Mouse (Mus musculus) liver, embryonic 11.5 days (tissue): ENCODE measurements around the gene Apod. TPM values are rescaled to one million over a fixed set of nuclear protein-coding genes. Genes with fewer than 3 reads are reported as not detected.
"Not testable (repeated sequence)": the region's sequence is repeated elsewhere in the genome, so short reads cannot be mapped to it uniquely, and the experiment has no call there.

Source experiments
- ATAC-seq: fragments of 200-750 bp; cut with Nextera tagmentation; replicated peaks from 2 replicates; pipeline ENCODE4 v1.8.0; 2017; ENCODE audit warnings: moderate number of reproducible peaks, mild to moderate bottlenecking, moderate TSS enrichment, moderate library complexity; ENCODE audit not compliant: low FRiP score
- DNase-seq: peaks from one replicate; pipeline ENCODE4 v3.0.0-alpha.2; 2017; ENCODE audit warnings: low spot score
- H3K27ac ChIP-seq: fragments of 300-500 bp; sonication (generic); 2 replicates; pipeline ENCODE4 v1.5.1; 2014; ENCODE audit warnings: mild to moderate bottlenecking, low read depth, low read length, control low read depth
- H3K27me3 ChIP-seq: fragments of 300-500 bp; sonication (generic); replicated peaks from 2 replicates; pipeline ENCODE4 v1.6.1; 2014; ENCODE audit warnings: low read length, mixed read lengths; ENCODE audit not compliant: control insufficient read depth, insufficient read depth
- H3K36me3 ChIP-seq: fragments of 300-500 bp; sonication (generic); 2 replicates; pipeline ENCODE4 v1.6.1; 2014; ENCODE audit warnings: mild to moderate bottlenecking, low read length, moderate library complexity, mixed read lengths; ENCODE audit not compliant: control insufficient read depth, insufficient read depth
- H3K4me1 ChIP-seq: fragments of 300-500 bp; sonication (generic); replicated peaks from 2 replicates; pipeline ENCODE4 v1.6.1; 2014; ENCODE audit warnings: low read length, mixed read lengths; ENCODE audit not compliant: control insufficient read depth, insufficient read depth
- H3K4me2 ChIP-seq: fragments of 300-500 bp; sonication (generic); 2 replicates; pipeline ENCODE4 v1.6.1; 2014; ENCODE audit warnings: mild to moderate bottlenecking, control low read depth, moderate library complexity
- H3K4me3 ChIP-seq: fragments of 300-500 bp; sonication (generic); 2 replicates; pipeline ENCODE4 v1.5.1; 2014; ENCODE audit warnings: low read depth, low read length, control low read depth
- H3K9ac ChIP-seq: fragments of 300-500 bp; sonication (generic); 2 replicates; pipeline ENCODE4 v1.6.1; 2014; ENCODE audit warnings: low read depth, low read length, control low read depth
- H3K9me3 ChIP-seq: fragments of 300-500 bp; sonication (generic); 2 replicates; pipeline ENCODE4 v1.6.1; 2016; ENCODE audit warnings: low read length, inconsistent platforms, mixed read lengths; ENCODE audit not compliant: control insufficient read depth
- WGBS: fragments of 180-500 bp; shearing (Covaris S2); extraction: QIAGEN DNeasy Blood & Tissue Kit; methylation state at CpG from one replicate; pipeline ENCODE4 v1.1.7; 2014; 5-methylcytosine and 5-hydroxymethylcytosine counted together
- polyA plus RNA-seq: library from polyadenylated mRNA; unstranded; fragments of >200 nt; fragmentation: Nextera tagmentation; extraction: Ambion mirVana; gene quantifications from 2 replicates; pipeline ENCODE4 v1.2.1, GENCODE M21; 2014

Apod gene
- polyA plus RNA-seq, 1 experiment from 2014 or later: not detected

GRCm38 (mm10) chr16:31327891-31328290 is 13.3 kb upstream of the Apod start:
- no peak for ATAC-seq
- H3K4me1 ChIP-seq: no peaks in the 10 kb centered on the region
- H3K27me3 ChIP-seq: no peaks in the 10 kb centered on the region
- H3K36me3 ChIP-seq: no peaks in the 10 kb centered on the region
- H3K27ac ChIP-seq: no peak overlapping the region
- WGBS: 87% methylated on average over 2 of the region's 2 CpGs
- H3K9ac ChIP-seq: no peak overlapping the region
- H3K4me3 ChIP-seq: no peak overlapping the region
- H3K4me2 ChIP-seq: no peak overlapping the region
- no peaks in the 10 kb centered on the region for H3K9me3 ChIP-seq
- no peak for DNase-seq

GRCm38 (mm10) chr16:31327430-31327829 is 12.8 kb upstream of the Apod start:
- DNase-seq (no peak), ATAC-seq (no peak)
- Histone ChIP-seq H3K36me3 (no peaks in the 10 kb centered on the region), H3K4me3 (no peak overlapping the region), H3K9ac (no peak overlapping the region), H3K27ac (no peak overlapping the region), H3K4me2 (no peak overlapping the region), H3K9me3 (no peaks in the 10 kb centered on the region), H3K27me3 (no peaks in the 10 kb centered on the region), H3K4me1 (no peaks in the 10 kb centered on the region)
- WGBS: 68% methylated on average over 8 of the region's 8 CpGs

- Histone ChIP-seq H3K27ac (no peak overlapping the region), H3K4me3 (no peak overlapping the region), H3K4me2 (no peak overlapping the region), H3K4me1 (no peaks in the 10 kb centered on the region), H3K27me3 (no peaks in the 10 kb centered on the region), H3K9me3 (no peaks in the 10 kb centered on the region), H3K9ac (no peak overlapping the region), H3K36me3 (no peaks in the 10 kb centered on the region)
- no peak for ATAC-seq
- no peak for DNase-seq
- WGBS: 60% methylated on average over 8 of the region's 8 CpGs
These were observed 12.1 kb upstream of the Apod start for GRCm38 (mm10) chr16:31326679-31327078.

GRCm38 (mm10) chr16:31325966-31326365 is 11.4 kb upstream of the Apod start:
- Histone ChIP-seq H3K27ac (no peak overlapping the region), H3K4me2 (no peak overlapping the region), H3K4me3 (no peak overlapping the region), H3K27me3 (no peaks in the 10 kb centered on the region), H3K9ac (no peak overlapping the region), H3K36me3 (no peaks in the 10 kb centered on the region), H3K9me3 (no peaks in the 10 kb centered on the region), H3K4me1 (no peaks in the 10 kb centered on the region)
- 78% methylated on average over 5 of the region's 5 CpGs for WGBS
- ATAC-seq (no peak), DNase-seq (no peak)

GRCm38 (mm10) chr16:31325120-31325519 is 10.5 kb upstream of the Apod start:
- 94% methylated on average over 14 of the region's 14 CpGs for WGBS
- Histone ChIP-seq H3K4me3 (no peak overlapping the region), H3K27me3 (no peaks in the 10 kb centered on the region), H3K27ac (no peak overlapping the region), H3K36me3 (no peaks in the 10 kb centered on the region), H3K4me2 (no peak overlapping the region), H3K4me1 (no peaks in the 10 kb centered on the region), H3K9ac (no peak overlapping the region), H3K9me3 (no peaks in the 10 kb centered on the region)
- ATAC-seq (no peak), DNase-seq (no peak)

- DNase-seq: no peak
- no peak overlapping the region for H3K27ac ChIP-seq
- no peak overlapping the region for H3K4me2 ChIP-seq
- no peaks in the 10 kb centered on the region for H3K36me3 ChIP-seq
- H3K4me3 ChIP-seq: no peak overlapping the region
- 76% methylated on average over 4 of the region's 4 CpGs for WGBS
- H3K9me3 ChIP-seq: no peaks in the 10 kb centered on the region
- no peaks in the 10 kb centered on the region for H3K27me3 ChIP-seq
- no peak overlapping the region for H3K9ac ChIP-seq
- no peaks in the 10 kb centered on the region for H3K4me1 ChIP-seq
- ATAC-seq: no peak
These were observed 6.9 kb upstream of the Apod start for GRCm38 (mm10) chr16:31321501-31321900.

GRCm38 (mm10) chr16:31320954-31321353 is 6.3 kb upstream of the Apod start:
- Histone ChIP-seq H3K36me3 (no peaks in the 10 kb centered on the region), H3K27me3 (no peaks in the 10 kb centered on the region), H3K4me3 (no peak overlapping the region), H3K9me3 (no peaks in the 10 kb centered on the region), H3K9ac (no peak overlapping the region), H3K27ac (no peak overlapping the region), H3K4me2 (no peak overlapping the region), H3K4me1 (no peaks in the 10 kb centered on the region)
- DNase-seq (no peak), ATAC-seq (no peak)
- WGBS: 78% methylated on average over 7 of the region's 7 CpGs

GRCm38 (mm10) chr16:31319723-31320122 is 5.1 kb upstream of the Apod start:
- DNase-seq: not testable (repeated sequence)
- WGBS: 55% methylated on average over 3 of the region's 3 CpGs

GRCm38 (mm10) chr16:31319316-31319715 is 4.7 kb upstream of the Apod start:
- H3K27me3 ChIP-seq: no peaks in the 10 kb centered on the region
- no peaks in the 10 kb centered on the region for H3K9me3 ChIP-seq
- DNase-seq (no peak), ATAC-seq (no peak)
- H3K4me3 ChIP-seq: no peak overlapping the region
- no peak overlapping the region for H3K4me2 ChIP-seq
- no peak overlapping the region for H3K27ac ChIP-seq
- no peaks in the 10 kb centered on the region for H3K36me3 ChIP-seq
- H3K4me1 ChIP-seq: no peaks in the 10 kb centered on the region
- no peak overlapping the region for H3K9ac ChIP-seq
- 76% methylated on average over 4 of the region's 4 CpGs for WGBS

More at GRCm38 (mm10) chr16:31319723-31320122, 5.1 kb upstream of the Apod start:
- H3K27ac ChIP-seq, H3K9ac ChIP-seq, H3K4me3 ChIP-seq, ATAC-seq, H3K27me3 ChIP-seq, H3K9me3 ChIP-seq, H3K4me2 ChIP-seq, H3K4me1 ChIP-seq, H3K36me3 ChIP-seq: not testable (repeated sequence)
